Mouse (Mus musculus): ENCODE data around the gene Kcnh2.

DNA sequence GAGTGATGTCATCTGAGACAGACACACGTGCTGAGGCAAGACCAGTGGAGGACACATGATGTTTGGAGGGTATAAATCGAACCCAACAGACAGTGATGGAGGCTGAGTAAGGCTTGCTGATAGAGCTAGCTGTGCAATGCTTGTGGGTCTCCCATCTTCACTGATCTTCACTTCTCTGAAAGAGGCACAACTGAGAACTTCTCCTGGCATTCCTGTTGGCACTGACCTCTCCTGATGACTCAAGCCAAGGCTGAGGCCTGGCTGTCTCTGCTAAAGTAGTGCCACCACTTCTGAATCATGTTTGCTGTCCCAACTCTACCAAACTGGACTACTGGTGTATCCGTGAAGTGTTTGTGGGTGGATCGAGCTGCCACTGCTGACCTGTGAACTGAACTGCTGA is 71.9 kb downstream of the Kcnh2 start:
- TF ChIP-seq CTCF (IDR thresholded peaks at IDR 0.05; ENCODE audit: low read depth, low read length) (no peak), POLR2AphosphoS5 (IDR thresholded peaks at IDR 0.05; ENCODE audit: insufficient replicate concordance, low read depth, low read length) (no peak)
